Mouse (Mus musculus) liver, embryonic 13.5 days (tissue): ENCODE data around the gene Rnase9. TPM values are rescaled to one million over a fixed set of nuclear protein-coding genes. Genes with fewer than 3 reads are reported as not detected.

Experiments used
- ATAC-seq: fragments of 200-750 bp; cut with Nextera tagmentation; 2 replicates; pipeline ENCODE4 v1.8.0; 2017; ENCODE audit warnings: low read depth, mild to moderate bottlenecking, moderate number of reproducible peaks, moderate library complexity
- DNase-seq: peaks from one replicate; pipeline ENCODE4 v3.0.0; 2022
- H3K27ac ChIP-seq: fragments of 300-500 bp; sonication (generic); 2 replicates; pipeline ENCODE4 v1.5.1; 2015; ENCODE audit warnings: moderate library complexity, mild to moderate bottlenecking, inconsistent platforms
- H3K27me3 ChIP-seq: fragments of 300-500 bp; sonication (generic); 2 replicates; pipeline ENCODE4 v1.6.1; 2015; ENCODE audit warnings: mild to moderate bottlenecking, inconsistent platforms
- H3K36me3 ChIP-seq: fragments of 300-500 bp; sonication (generic); 2 replicates; pipeline ENCODE4 v1.6.1; 2015; ENCODE audit warnings: mild to moderate bottlenecking, inconsistent platforms
- H3K4me1 ChIP-seq: fragments of 300-500 bp; sonication (generic); replicated peaks from 2 replicates; pipeline ENCODE4 v1.6.1; 2015; ENCODE audit warnings: inconsistent platforms
- H3K4me2 ChIP-seq: fragments of 300-500 bp; sonication (generic); 2 replicates; pipeline ENCODE4 v1.6.1; 2015; ENCODE audit warnings: inconsistent platforms, mild to moderate bottlenecking, moderate library complexity
- H3K4me3 ChIP-seq: fragments of 300-500 bp; sonication (generic); replicated peaks from 2 replicates; pipeline ENCODE4 v1.5.1; 2015; ENCODE audit warnings: mild to moderate bottlenecking, inconsistent platforms
- H3K9ac ChIP-seq: fragments of 300-500 bp; sonication (generic); 2 replicates; pipeline ENCODE4 v1.6.1; 2015; ENCODE audit warnings: mild to moderate bottlenecking, inconsistent platforms
- H3K9me3 ChIP-seq: fragments of 300-500 bp; sonication (generic); replicated peaks from 2 replicates; pipeline ENCODE4 v1.6.1; 2016; ENCODE audit warnings: inconsistent platforms
- WGBS: fragments of 180-500 bp; shearing (Covaris S2); methylation state at CpG from one replicate; pipeline ENCODE4 v1.1.7; 2015; ENCODE audit not compliant: insufficient replicate concordance; 5-methylcytosine and 5-hydroxymethylcytosine counted together
- polyA plus RNA-seq: library from polyadenylated mRNA; unstranded; fragments of >200 nt; fragmentation: Nextera tagmentation; extraction: Ambion mirVana; gene quantifications from 2 replicates; pipeline ENCODE4 v1.2.1, GENCODE M21; 2015

Gene Rnase9
- not detected in 2 replicates for polyA plus RNA-seq

GRCm38 (mm10) chr14:51041769-51042168, at the start of gene Rnase9:
Gene Rnase9, minus strand, starts transcription at chr14:51041869.
- Histone ChIP-seq H3K4me2 (no peak within 1 kb of the TSS), H3K27me3 (no peaks in the 10 kb centered on the region), H3K4me1 (no peaks in the 10 kb centered on the region), H3K4me3 (no peak within 1 kb of the TSS), H3K36me3 (no peaks in the 10 kb centered on the region), H3K9me3 (no peaks in the 10 kb centered on the region), H3K27ac (no peak within 1 kb of the TSS), H3K9ac (no peak within 1 kb of the TSS)
- WGBS: 74% methylated on average over 6 of the region's 6 CpGs
- no peak for ATAC-seq
- DNase-seq: no peak

- Histone ChIP-seq H3K4me1 (peaks cover 75% of the 10 kb centered on the region), H3K9me3 (no peaks in the 10 kb centered on the region), H3K27ac (peak overlapping the region; percentile 84), H3K36me3 (no peaks in the 10 kb centered on the region), H3K9ac (peak overlapping the region; percentile 71), H3K27me3 (no peaks in the 10 kb centered on the region), H3K4me3 (peak overlapping the region; percentile 75), H3K4me2 (peak overlapping the region; percentile 86)
- DNase-seq: peak; percentile 66
- WGBS: under 1% methylated on average over 27 of the region's 27 CpGs
- ATAC-seq: 0 out of 2 replicates have a peak, but pooled peaks have one; percentile 6
Measured at GRCm38 (mm10) chr14:51090077-51090781, 48.6 kb upstream of the Rnase9 start.

- Histone ChIP-seq H3K9ac (peak overlapping the region; percentile 71), H3K4me2 (peak overlapping the region; percentile 86), H3K4me1 (peaks cover 75% of the 10 kb centered on the region), H3K27me3 (no peaks in the 10 kb centered on the region), H3K36me3 (no peaks in the 10 kb centered on the region), H3K9me3 (no peaks in the 10 kb centered on the region), H3K27ac (peak overlapping the region; percentile 84), H3K4me3 (peak overlapping the region; percentile 75)
- ATAC-seq (no peak), DNase-seq (no peak)
- under 1% methylated on average over 15 of the region's 15 CpGs for WGBS
Measured at GRCm38 (mm10) chr14:51089674-51090076, 48.0 kb upstream of the Rnase9 start.

- peak overlapping the region; percentile 75 for H3K4me3 ChIP-seq
- H3K27ac ChIP-seq: peak overlapping the region; percentile 84
- H3K9me3 ChIP-seq: no peaks in the 10 kb centered on the region
- under 1% methylated on average over 34 of the region's 34 CpGs for WGBS
- peak overlapping the region; percentile 86 for H3K4me2 ChIP-seq
- peak; percentile 92 for ATAC-seq
- H3K36me3 ChIP-seq: no peaks in the 10 kb centered on the region
- peaks cover 76% of the 10 kb centered on the region for H3K4me1 ChIP-seq
- peak; percentile 89 for DNase-seq
- no peaks in the 10 kb centered on the region for H3K27me3 ChIP-seq
- H3K9ac ChIP-seq: peak overlapping the region; percentile 71
Measured at GRCm38 (mm10) chr14:51088970-51089673, 47.5 kb upstream of the Rnase9 start.

- ATAC-seq (peak; percentile 44), DNase-seq (peak; percentile 83)
- H3K36me3 ChIP-seq: no peaks in the 10 kb centered on the region
- H3K4me2 ChIP-seq: peak overlapping the region; percentile 86
- peak overlapping the region; percentile 84 for H3K27ac ChIP-seq
- peaks cover 7% of the 10 kb centered on the region for H3K27me3 ChIP-seq
- WGBS: under 1% methylated on average over 23 of the region's 23 CpGs
- peak overlapping the region; percentile 71 for H3K9ac ChIP-seq
- peak overlapping the region; percentile 75 for H3K4me3 ChIP-seq
- H3K4me1 ChIP-seq: peaks cover 76% of the 10 kb centered on the region
- no peaks in the 10 kb centered on the region for H3K9me3 ChIP-seq
Measured at GRCm38 (mm10) chr14:51088166-51088969, 46.7 kb upstream of the Rnase9 start.

- peaks cover 81% of the 10 kb centered on the region for H3K4me1 ChIP-seq
- H3K4me2 ChIP-seq: peak overlapping the region; percentile 86
- no peaks in the 10 kb centered on the region for H3K9me3 ChIP-seq
- H3K27ac ChIP-seq: no peak overlapping the region
- H3K27me3 ChIP-seq: peaks cover 12% of the 10 kb centered on the region
- H3K4me3 ChIP-seq: peak overlapping the region; percentile 75
- 13% methylated on average over 9 of the region's 9 CpGs for WGBS
- no peaks in the 10 kb centered on the region for H3K36me3 ChIP-seq
- DNase-seq: no peak
- ATAC-seq: no peak
- H3K9ac ChIP-seq: peak overlapping the region; percentile 71
Measured at GRCm38 (mm10) chr14:51087762-51088161, 46.1 kb upstream of the Rnase9 start.

- H3K27ac ChIP-seq: no peak overlapping the region
- H3K4me1 ChIP-seq: peaks cover 71% of the 10 kb centered on the region
- no peak overlapping the region for H3K4me3 ChIP-seq
- DNase-seq (no peak), ATAC-seq (no peak)
- no peaks in the 10 kb centered on the region for H3K9me3 ChIP-seq
- no peak overlapping the region for H3K4me2 ChIP-seq
- H3K9ac ChIP-seq: no peak overlapping the region
- WGBS: 59% methylated on average over 4 of the region's 4 CpGs
- H3K27me3 ChIP-seq: peaks cover 28% of the 10 kb centered on the region
- no peaks in the 10 kb centered on the region for H3K36me3 ChIP-seq
Measured at GRCm38 (mm10) chr14:51085911-51086310, 44.2 kb upstream of the Rnase9 start.

GRCm38 (mm10) chr14:51085086-51085485, 43.4 kb upstream of the Rnase9 start:
- WGBS: 72% methylated on average over 2 of the region's 2 CpGs
- no peaks in the 10 kb centered on the region for H3K36me3 ChIP-seq
- H3K27ac ChIP-seq: no peak overlapping the region
- no peaks in the 10 kb centered on the region for H3K9me3 ChIP-seq
- H3K4me3 ChIP-seq: no peak overlapping the region
- ATAC-seq (no peak), DNase-seq (no peak)
- H3K27me3 ChIP-seq: peaks cover 34% of the 10 kb centered on the region
- peak overlapping the region; percentile 75 for H3K4me2 ChIP-seq
- H3K4me1 ChIP-seq: peaks cover 65% of the 10 kb centered on the region
- H3K9ac ChIP-seq: no peak overlapping the region

- H3K4me3 ChIP-seq: peak overlapping the region; percentile 62
- DNase-seq: no peak
- no peaks in the 10 kb centered on the region for H3K36me3 ChIP-seq
- peak overlapping the region; percentile 75 for H3K4me2 ChIP-seq
- WGBS: 8% methylated on average over 7 of the region's 7 CpGs
- H3K27ac ChIP-seq: no peak overlapping the region
- no peaks in the 10 kb centered on the region for H3K9me3 ChIP-seq
- peak overlapping the region; percentile 27; the same call in 1 of the 2 replicates for H3K9ac ChIP-seq
- peaks cover 46% of the 10 kb centered on the region for H3K27me3 ChIP-seq
- no peak for ATAC-seq
- H3K4me1 ChIP-seq: peaks cover 62% of the 10 kb centered on the region
Measured at GRCm38 (mm10) chr14:51083805-51084204, 42.1 kb upstream of the Rnase9 start.

- peak overlapping the region; percentile 75 for H3K4me2 ChIP-seq
- DNase-seq (peak; percentile 63), ATAC-seq (peak; percentile 74)
- peaks cover 55% of the 10 kb centered on the region for H3K4me1 ChIP-seq
- H3K36me3 ChIP-seq: no peaks in the 10 kb centered on the region
- H3K27ac ChIP-seq: no peak overlapping the region
- peak overlapping the region; percentile 62 for H3K4me3 ChIP-seq
- H3K9ac ChIP-seq: peak overlapping the region; percentile 59
- no peaks in the 10 kb centered on the region for H3K9me3 ChIP-seq
- H3K27me3 ChIP-seq: peaks cover 46% of the 10 kb centered on the region
- 1% methylated on average over 40 of the region's 40 CpGs for WGBS
Measured at GRCm38 (mm10) chr14:51082599-51083581, 41.2 kb upstream of the Rnase9 start.
